Mouse (Mus musculus): ENCODE results near the gene Mfap1a. TPM values are rescaled to one million over a fixed set of nuclear protein-coding genes. Genes with fewer than 3 reads are reported as not detected.
A peak's percentile ranks its signal among the peaks of the same experiment; 100 is the strongest.
"Not testable (repeated sequence)": the region's sequence is repeated elsewhere in the genome, so short reads cannot be mapped to it uniquely, and the experiment has no call there.

Mfap1a gene
- polyA plus RNA-seq (2015; fragmentation: Nextera tagmentation; extraction: Ambion mirVana) = 31.1 and 32.7 TPM in 2 replicates

- Histone ChIP-seq H3K4me3 (replicated peaks) (peak within 1 kb of the TSS; percentile 61), H3K36me3 (peaks cover 13% of the 10 kb centered on the region), H3K27ac (replicated peaks) (0 out of 2 replicates have a peak within 1 kb of the TSS, but pooled peaks have one; percentile 44), H3K4me1 (peaks cover 14% of the 10 kb centered on the region), H3K9ac (peak within 1 kb of the TSS; percentile 65), H3K4me2 (replicated peaks) (peak within 1 kb of the TSS; percentile 60)
- WGBS = 4% methylated on average over 42 of the region's 42 CpGs
- ATAC-seq (ENCODE audit: insufficient number of reproducible peaks, low FRiP score, low TSS enrichment, low read depth) = peak; percentile 87; the same call in 1 of the 2 replicates
- not testable (repeated sequence) for H3K27me3 ChIP-seq; H3K9me3 ChIP-seq (replicated peaks)
Observed at GRCm38 (mm10) chr2:121505942-121506882, at the start of gene Mfap1a, which contains the start of gene Wdr76. Gene Mfap1a (minus strand): TSS chr2:121506665. Gene Wdr76 (plus strand): TSS chr2:121506723.

- Histone ChIP-seq H3K4me2 (replicated peaks) (no peak overlapping the region), H3K9me3 (replicated peaks) (no peaks in the 10 kb centered on the region), H3K4me1 (no peaks in the 10 kb centered on the region), H3K4me3 (replicated peaks) (no peak overlapping the region), H3K36me3 (0 out of 2 replicates have a peak, but pooled peaks cover 2% of the 10 kb centered on the region), H3K27me3 (no peaks in the 10 kb centered on the region), H3K9ac (no peak overlapping the region), H3K27ac (replicated peaks) (no peak overlapping the region)
- no peak for ATAC-seq (ENCODE audit: insufficient number of reproducible peaks, low FRiP score, low TSS enrichment, low read depth)
- 79% methylated on average over 8 of the region's 8 CpGs for WGBS
Observed at GRCm38 (mm10) chr2:121551271-121551670, 44.8 kb upstream of the Mfap1a start.

- ATAC-seq (ENCODE audit: insufficient number of reproducible peaks, low FRiP score, low TSS enrichment, low read depth) = no peak
- H3K4me1 ChIP-seq = no peaks in the 10 kb centered on the region
- no peak overlapping the region for H3K4me2 ChIP-seq (replicated peaks)
- H3K27ac ChIP-seq (replicated peaks) = no peak overlapping the region
- no peaks in the 10 kb centered on the region for H3K9me3 ChIP-seq (replicated peaks)
- H3K27me3 ChIP-seq = no peaks in the 10 kb centered on the region
- no peak overlapping the region for H3K4me3 ChIP-seq (replicated peaks)
- WGBS = 88% methylated on average over 6 of the region's 6 CpGs
- H3K36me3 ChIP-seq = peaks cover 7% of the 10 kb centered on the region; the same call in 1 of the 2 replicates
- no peak overlapping the region for H3K9ac ChIP-seq
Observed at GRCm38 (mm10) chr2:121549630-121550029, 43.2 kb upstream of the Mfap1a start.

- 86% methylated on average over 3 of the region's 3 CpGs for WGBS
- Histone ChIP-seq H3K27me3 (no peaks in the 10 kb centered on the region), H3K4me1 (no peaks in the 10 kb centered on the region), H3K27ac (replicated peaks) (no peak overlapping the region), H3K4me2 (replicated peaks) (no peak overlapping the region), H3K4me3 (replicated peaks) (no peak overlapping the region), H3K9ac (no peak overlapping the region), H3K9me3 (replicated peaks) (no peaks in the 10 kb centered on the region), H3K36me3 (peaks cover 27% of the 10 kb centered on the region)
- no peak for ATAC-seq (ENCODE audit: insufficient number of reproducible peaks, low FRiP score, low TSS enrichment, low read depth)
Observed at GRCm38 (mm10) chr2:121544829-121545228, 38.4 kb upstream of the Mfap1a start.

- no peak for ATAC-seq (ENCODE audit: insufficient number of reproducible peaks, low FRiP score, low TSS enrichment, low read depth)
- no peak overlapping the region for H3K27ac ChIP-seq (replicated peaks)
- H3K4me2 ChIP-seq (replicated peaks) = no peak overlapping the region
- H3K9me3 ChIP-seq (replicated peaks) = no peaks in the 10 kb centered on the region
- H3K4me1 ChIP-seq = no peaks in the 10 kb centered on the region
- H3K4me3 ChIP-seq (replicated peaks) = no peak overlapping the region
- no peaks in the 10 kb centered on the region for H3K27me3 ChIP-seq
- WGBS = 90% methylated on average over 2 of the region's 2 CpGs
- H3K9ac ChIP-seq = no peak overlapping the region
- peaks cover 7% of the 10 kb centered on the region; the same call in 1 of the 2 replicates for H3K36me3 ChIP-seq
Observed at GRCm38 (mm10) chr2:121525056-121525455, 18.6 kb upstream of the Mfap1a start.

GRCm38 (mm10) chr2:121522830-121523229, 16.4 kb upstream of the Mfap1a start:
- ATAC-seq (ENCODE audit: insufficient number of reproducible peaks, low FRiP score, low TSS enrichment, low read depth) = not testable (repeated sequence)
- H3K36me3 ChIP-seq = peaks cover 11% of the 10 kb centered on the region; the same call in 1 of the 2 replicates

GRCm38 (mm10) chr2:121522006-121522405, 15.5 kb upstream of the Mfap1a start:
- WGBS = 97% methylated on average over 2 of the region's 2 CpGs
- H3K4me2 ChIP-seq (replicated peaks) = no peak overlapping the region
- peaks cover 17% of the 10 kb centered on the region; the same call in 1 of the 2 replicates for H3K36me3 ChIP-seq
- no peaks in the 10 kb centered on the region for H3K9me3 ChIP-seq (replicated peaks)
- no peaks in the 10 kb centered on the region for H3K4me1 ChIP-seq
- no peaks in the 10 kb centered on the region for H3K27me3 ChIP-seq
- no peak for ATAC-seq (ENCODE audit: insufficient number of reproducible peaks, low FRiP score, low TSS enrichment, low read depth)
- no peak overlapping the region for H3K9ac ChIP-seq
- H3K4me3 ChIP-seq (replicated peaks) = no peak overlapping the region
- no peak overlapping the region for H3K27ac ChIP-seq (replicated peaks)

More at GRCm38 (mm10) chr2:121522830-121523229, 16.4 kb upstream of the Mfap1a start:
- not testable (repeated sequence) for H3K9ac ChIP-seq; H3K4me2 ChIP-seq (replicated peaks); H3K27me3 ChIP-seq; H3K9me3 ChIP-seq (replicated peaks); H3K4me3 ChIP-seq (replicated peaks); H3K4me1 ChIP-seq; H3K27ac ChIP-seq (replicated peaks)
- WGBS = 98% methylated on average over 3 of the region's 3 CpGs

- 87% methylated on average over 4 of the region's 4 CpGs for WGBS
- not testable (repeated sequence) for H3K27me3 ChIP-seq; H3K27ac ChIP-seq (replicated peaks); ATAC-seq (ENCODE audit: insufficient number of reproducible peaks, low FRiP score, low TSS enrichment, low read depth); H3K4me2 ChIP-seq (replicated peaks); H3K4me3 ChIP-seq (replicated peaks); H3K4me1 ChIP-seq; H3K9me3 ChIP-seq (replicated peaks); H3K9ac ChIP-seq
- peaks cover 23% of the 10 kb centered on the region; the same call in 1 of the 2 replicates for H3K36me3 ChIP-seq
Observed at GRCm38 (mm10) chr2:121518711-121519110, 12.2 kb upstream of the Mfap1a start.

GRCm38 (mm10) chr2:121518106-121518505, 11.6 kb upstream of the Mfap1a start:
- WGBS = 89% methylated on average over 5 of the region's 5 CpGs
- no peak for ATAC-seq (ENCODE audit: insufficient number of reproducible peaks, low FRiP score, low TSS enrichment, low read depth)
- no peaks in the 10 kb centered on the region for H3K9me3 ChIP-seq (replicated peaks)

GRCm38 (mm10) chr2:121514211-121514610, 7.7 kb upstream of the Mfap1a start:
- Histone ChIP-seq H3K27ac (replicated peaks) (no peak overlapping the region), H3K36me3 (peaks cover 34% of the 10 kb centered on the region), H3K9ac (no peak overlapping the region), H3K9me3 (replicated peaks) (no peaks in the 10 kb centered on the region), H3K27me3 (no peaks in the 10 kb centered on the region), H3K4me1 (peaks cover 5% of the 10 kb centered on the region; the same call in 1 of the 2 replicates), H3K4me3 (replicated peaks) (no peak overlapping the region), H3K4me2 (replicated peaks) (no peak overlapping the region)
- WGBS = 92% methylated on average over 4 of the region's 4 CpGs
- no peak for ATAC-seq (ENCODE audit: insufficient number of reproducible peaks, low FRiP score, low TSS enrichment, low read depth)

More at GRCm38 (mm10) chr2:121518106-121518505, 11.6 kb upstream of the Mfap1a start:
- no peak overlapping the region for H3K27ac ChIP-seq (replicated peaks)
- H3K4me1 ChIP-seq = no peaks in the 10 kb centered on the region
- H3K27me3 ChIP-seq = no peaks in the 10 kb centered on the region
- no peak overlapping the region for H3K4me2 ChIP-seq (replicated peaks)
- H3K36me3 ChIP-seq = peaks cover 23% of the 10 kb centered on the region; the same call in 1 of the 2 replicates
- H3K4me3 ChIP-seq (replicated peaks) = no peak overlapping the region
- no peak overlapping the region for H3K9ac ChIP-seq

GRCm38 (mm10) chr2:121512991-121513765, 6.7 kb upstream of the Mfap1a start:
- not testable (repeated sequence) for H3K4me3 ChIP-seq (replicated peaks); H3K4me2 ChIP-seq (replicated peaks); H3K27me3 ChIP-seq; H3K9ac ChIP-seq; H3K9me3 ChIP-seq (replicated peaks); H3K27ac ChIP-seq (replicated peaks); ATAC-seq (ENCODE audit: insufficient number of reproducible peaks, low FRiP score, low TSS enrichment, low read depth); H3K4me1 ChIP-seq
- 91% methylated on average over 5 of the region's 5 CpGs for WGBS
- H3K36me3 ChIP-seq = peaks cover 30% of the 10 kb centered on the region
